Mouse (Mus musculus): Measurements from ENCODE around the gene Tcf7l2.

Tcf7l2 gene

GRCm38 (mm10) chr19:55938254-55939046 lies 196.8 kb downstream of the Tcf7l2 start:
- DNase-seq (ENCODE audit: low read depth in 1 of 2, low spot score in 2 of 2): no peak

GRCm38 (mm10) chr19:55939090-55939489 lies 197.5 kb downstream of the Tcf7l2 start:
- DNase-seq (ENCODE audit: low read depth in 1 of 2, low spot score in 2 of 2): no peak

DNA sequence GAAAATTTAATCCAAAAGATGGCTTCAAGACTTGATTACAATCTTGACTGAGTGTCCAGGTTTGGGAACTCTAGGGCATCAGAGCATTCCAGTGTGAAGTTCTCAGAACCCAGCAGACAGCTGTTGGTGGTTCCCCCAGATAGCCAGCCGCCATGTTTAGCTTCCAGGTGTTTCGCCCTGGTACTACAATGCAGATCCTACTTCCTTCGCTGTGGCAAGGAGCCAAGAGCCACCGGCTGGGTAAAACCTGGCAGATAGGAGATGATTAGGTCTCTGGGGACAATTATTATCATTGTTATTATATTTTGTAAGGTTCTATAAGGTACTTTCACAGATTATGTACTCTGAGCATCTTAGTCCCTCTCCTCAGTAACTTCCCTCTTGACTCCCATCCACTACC lies 198.1 kb downstream of the Tcf7l2 start:
- no peak for DNase-seq (ENCODE audit: low read depth in 1 of 2, low spot score in 2 of 2)

DNA sequence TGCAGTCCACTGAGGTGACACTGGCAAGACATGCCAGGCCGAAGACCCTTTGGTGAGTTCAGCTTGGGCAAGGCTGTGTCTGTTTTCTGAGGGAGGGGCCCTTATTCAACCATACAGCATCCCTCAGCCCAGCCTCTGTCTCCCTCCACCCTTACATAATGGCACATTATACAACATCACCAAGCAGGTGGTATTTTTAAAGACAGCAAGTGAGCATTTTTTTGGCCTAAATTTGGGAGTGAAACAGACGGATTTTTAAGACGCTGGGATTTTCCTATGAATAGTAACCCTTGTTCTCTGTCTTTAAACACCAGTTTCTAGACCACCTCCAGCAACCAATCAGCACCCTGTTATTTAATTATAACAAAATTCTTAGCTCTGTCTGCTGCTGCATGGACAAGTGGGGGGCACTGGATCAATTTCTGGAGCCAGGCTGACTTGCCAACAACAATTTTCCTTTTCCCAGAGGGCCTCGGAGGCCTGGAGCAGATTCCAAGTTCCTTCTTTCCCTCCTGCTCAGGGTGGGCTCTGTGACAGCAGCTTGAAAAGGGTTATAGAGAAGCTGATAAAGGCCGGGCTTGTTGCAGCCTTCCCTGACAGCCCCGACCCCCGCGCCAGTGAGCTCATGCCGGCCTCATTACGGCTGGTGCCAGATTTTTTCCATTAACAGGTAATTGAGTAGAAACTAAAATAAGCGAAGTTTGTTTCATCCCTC lies 199.1 kb downstream of the Tcf7l2 start:
- no peak for DNase-seq (ENCODE audit: low read depth in 1 of 2, low spot score in 2 of 2)

DNA sequence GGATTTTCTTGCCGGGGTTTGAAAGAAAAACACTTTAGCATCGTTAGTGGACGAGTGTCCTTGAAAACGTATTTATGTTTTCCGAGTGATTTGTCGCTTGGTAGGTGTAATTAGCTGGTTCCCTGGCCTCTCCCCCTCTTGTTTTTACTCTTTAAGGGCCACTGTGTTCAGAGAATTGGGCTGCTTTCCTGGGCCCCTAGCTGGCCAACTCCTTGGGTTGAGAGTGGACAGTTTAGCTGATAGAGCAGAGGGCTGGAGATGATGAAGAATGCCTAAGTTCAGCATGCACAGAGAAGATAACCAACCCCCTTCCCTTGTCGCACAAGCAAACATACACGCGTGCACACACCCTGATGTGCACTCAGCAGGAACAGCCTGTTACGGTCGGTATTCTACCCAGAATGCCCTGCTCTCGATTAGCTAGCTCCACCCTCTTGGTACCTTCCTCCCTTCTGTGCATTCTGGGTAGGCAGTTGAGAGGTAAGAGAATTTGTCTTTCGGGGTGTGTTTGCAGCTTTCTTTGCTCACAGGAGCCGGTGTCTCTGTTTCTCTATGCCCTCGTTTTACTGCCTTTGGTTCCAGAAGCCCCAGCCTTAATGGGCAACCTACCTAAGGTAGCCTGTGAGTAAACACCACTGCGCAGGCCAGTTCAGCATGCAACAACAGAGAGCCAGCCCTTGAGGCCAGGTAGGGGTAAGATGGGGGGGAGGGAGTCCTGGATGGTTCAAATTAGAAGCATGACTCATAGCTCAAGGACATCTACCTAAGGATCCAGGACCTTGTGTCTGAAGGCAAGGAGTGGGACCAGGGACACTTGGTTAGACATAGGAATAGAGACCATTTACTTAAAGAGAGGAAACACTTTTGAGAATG lies 199.9 kb downstream of the Tcf7l2 start:
- DNase-seq (ENCODE audit: low read depth in 1 of 2, low spot score in 2 of 2): no peak

DNA sequence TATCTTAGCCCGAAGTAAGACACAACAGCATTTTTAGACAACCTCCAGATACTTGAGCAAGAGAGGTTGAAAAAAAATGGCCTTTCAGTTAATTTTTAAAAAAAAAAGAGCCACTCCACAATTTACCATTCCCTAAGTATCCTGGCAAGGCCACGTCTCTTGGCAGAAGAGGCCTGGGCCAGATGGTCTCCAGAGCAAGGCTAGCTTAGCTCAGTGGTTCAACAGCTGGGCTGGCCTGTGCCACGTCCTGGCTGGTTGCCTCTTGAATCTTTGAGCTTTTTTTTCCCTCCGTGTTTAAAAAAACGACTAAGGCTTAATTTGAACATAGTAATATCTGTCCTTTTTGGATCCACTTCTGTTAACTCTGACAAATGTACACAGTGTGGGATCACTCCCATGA lies 209.8 kb downstream of the Tcf7l2 start:
- no peak for DNase-seq (ENCODE audit: low read depth in 1 of 2, low spot score in 2 of 2)

DNA sequence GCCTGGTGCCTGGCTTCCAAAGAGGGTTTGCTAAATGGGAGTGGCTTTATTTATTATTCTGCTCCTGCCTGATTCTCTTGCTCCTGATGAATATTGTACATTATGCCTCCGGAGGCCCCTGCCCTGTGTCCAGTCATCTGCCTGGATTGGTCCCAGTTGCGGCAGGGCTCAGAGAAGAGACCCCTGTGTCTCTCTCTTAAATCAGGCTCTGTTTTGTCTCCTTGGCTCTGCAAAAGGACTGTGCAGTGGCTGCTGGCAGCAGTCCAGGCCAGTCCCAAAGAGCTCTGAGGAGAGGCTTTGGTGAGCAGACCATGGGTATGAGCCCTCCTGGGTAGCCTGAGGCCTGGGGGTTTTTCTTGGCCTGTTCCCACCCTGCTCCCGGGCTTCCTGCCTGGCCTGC lies 211.6 kb downstream of the Tcf7l2 start:
- DNase-seq (ENCODE audit: low read depth in 1 of 2, low spot score in 2 of 2): no peak

DNA sequence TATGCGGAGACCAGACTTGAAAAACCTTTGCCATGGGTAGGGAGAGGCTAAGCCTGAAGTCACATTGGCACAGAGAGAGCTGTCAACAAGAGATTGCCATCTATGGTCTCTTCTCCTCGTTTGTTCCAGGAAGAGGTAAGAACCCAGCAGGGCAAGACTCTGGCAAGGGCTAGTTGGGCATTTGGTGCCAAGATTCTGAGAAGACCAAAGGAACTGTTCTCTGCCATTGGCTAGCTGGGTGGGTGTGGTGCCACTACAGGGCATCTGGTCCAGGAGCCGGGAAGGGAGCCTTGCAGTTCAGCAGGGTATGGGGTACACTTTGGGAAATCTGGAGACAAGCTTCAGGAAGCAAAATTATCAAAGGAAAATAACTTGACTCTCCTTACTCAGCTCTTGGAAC lies 213.5 kb downstream of the Tcf7l2 start:
- DNase-seq (ENCODE audit: low read depth in 1 of 2, low spot score in 2 of 2): no peak

- DNase-seq (ENCODE audit: low read depth in 1 of 2, low spot score in 2 of 2): no peak
Observed at GRCm38 (mm10) chr19:55956745-55957144, 215.1 kb downstream of the Tcf7l2 start.

DNA sequence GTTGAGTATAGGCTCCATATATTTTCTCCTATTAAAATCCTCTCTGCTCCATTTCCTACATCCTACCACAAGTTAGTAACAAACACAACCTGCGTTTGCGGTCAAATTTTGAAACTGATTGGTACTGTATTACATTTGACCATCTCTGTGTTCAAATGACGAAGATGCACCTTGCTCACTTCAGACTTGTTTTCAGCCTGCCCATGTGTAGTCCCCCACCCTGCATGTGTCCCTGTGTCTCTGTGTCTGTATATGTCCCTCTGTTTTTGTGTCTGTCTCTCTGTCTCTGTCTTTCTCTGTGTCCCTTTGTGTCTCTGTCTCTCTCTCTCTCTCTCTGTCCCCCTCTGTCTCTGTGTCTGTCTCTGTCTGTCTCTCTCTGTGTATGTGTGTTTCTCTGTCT lies 222.8 kb downstream of the Tcf7l2 start:
- DNase-seq (ENCODE audit: low read depth in 1 of 2, low spot score in 2 of 2): no peak

GRCm38 (mm10) chr19:55966066-55966465 lies 224.4 kb downstream of the Tcf7l2 start:
- DNase-seq (ENCODE audit: low read depth in 1 of 2, low spot score in 2 of 2): no peak

DNA sequence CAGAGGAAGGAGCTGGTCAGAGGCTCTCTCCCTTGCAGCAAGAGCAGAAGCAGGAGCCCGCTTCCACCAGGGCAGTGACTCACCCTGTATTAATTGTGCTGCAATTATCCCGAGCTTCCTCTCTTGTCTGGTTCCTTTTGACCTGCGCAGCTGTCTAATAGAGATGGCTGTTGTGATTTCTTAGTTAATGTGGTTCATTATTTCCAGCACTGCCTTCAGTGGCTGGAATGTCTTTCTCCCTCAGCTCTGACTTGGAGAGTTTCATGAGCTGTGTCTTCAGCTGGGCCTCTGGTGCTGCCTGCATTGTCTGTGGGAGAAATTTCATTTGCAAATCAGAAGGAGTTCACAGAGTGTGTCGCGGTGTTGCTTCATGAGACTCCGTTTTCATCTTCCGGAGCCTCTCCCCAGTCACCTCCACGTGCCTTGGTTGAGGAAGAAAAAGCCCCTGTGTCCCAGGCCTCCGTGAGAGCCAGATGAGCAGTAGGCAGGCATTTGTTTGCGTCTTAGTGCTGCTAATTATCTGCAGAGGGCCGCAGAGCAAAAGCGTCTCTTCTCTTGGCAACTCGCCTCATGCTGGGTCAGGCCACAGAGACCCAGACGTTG lies 228.4 kb downstream of the Tcf7l2 start:
- DNase-seq (ENCODE audit: low read depth in 1 of 2, low spot score in 2 of 2): no peak

GRCm38 (mm10) chr19:55976073-55976472 lies 234.5 kb downstream of the Tcf7l2 start:
- no peak for DNase-seq (ENCODE audit: low read depth in 1 of 2, low spot score in 2 of 2)

Data from monocyte, adult 2 months (primary cell).